Mouse (Mus musculus) frontal cortex, postnatal 36 days (tissue): ENCODE data around the gene Olfr424.

Experiments
- DNase-seq, 2 experiments: peaks; one replicate each; pipeline ENCODE4 v3.0.0; 2022; ENCODE audit warnings: low spot score in 2 of 2

Gene Olfr424

GRCm38 (mm10) chr1:174131217-174131616 lies at the start of gene Olfr424:
Gene Olfr424, plus strand, starts transcription at chr1:174131517.
- DNase-seq: no peak

DNA sequence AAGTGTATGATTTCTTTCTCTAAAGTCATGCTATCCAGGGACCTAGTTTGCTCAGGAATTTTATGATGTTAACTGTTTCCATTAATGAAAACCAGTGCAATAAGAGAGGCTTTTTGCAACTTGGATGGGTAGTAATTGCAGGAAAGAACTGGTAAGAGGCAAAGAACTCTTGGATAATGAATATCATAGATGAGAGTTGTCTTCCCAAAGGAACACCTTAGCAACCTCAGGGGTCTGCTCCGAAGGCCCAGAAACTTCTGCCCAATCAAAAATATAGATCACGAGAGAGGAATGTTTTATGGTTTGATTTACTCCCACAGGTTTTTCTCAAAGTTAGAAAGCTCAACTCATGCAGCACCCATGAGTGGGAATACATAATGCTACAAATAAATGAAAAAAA lies 47.3 kb upstream of the Olfr424 start, which contains the start of gene Olfr429:
Gene Olfr429 (plus strand): TSS at position 301 of the 400 bp plus-strand sequence.
- no peak for DNase-seq

GRCm38 (mm10) chr1:174096591-174096990 lies 34.7 kb upstream of the Olfr424 start, which contains the start of gene Olfr427:
Gene Olfr427, plus strand, starts transcription at chr1:174096891.
- DNase-seq: no peak

- no peak for DNase-seq
These were observed 27.6 kb upstream of the Olfr424 start for GRCm38 (mm10) chr1:174103735-174104134.

- DNase-seq: no peak
These were observed 10.3 kb upstream of the Olfr424 start, which contains the start of gene Olfr231 for GRCm38 (mm10) chr1:174121062-174121461. Gene Olfr231, minus strand, starts transcription at chr1:174121162.

DNA sequence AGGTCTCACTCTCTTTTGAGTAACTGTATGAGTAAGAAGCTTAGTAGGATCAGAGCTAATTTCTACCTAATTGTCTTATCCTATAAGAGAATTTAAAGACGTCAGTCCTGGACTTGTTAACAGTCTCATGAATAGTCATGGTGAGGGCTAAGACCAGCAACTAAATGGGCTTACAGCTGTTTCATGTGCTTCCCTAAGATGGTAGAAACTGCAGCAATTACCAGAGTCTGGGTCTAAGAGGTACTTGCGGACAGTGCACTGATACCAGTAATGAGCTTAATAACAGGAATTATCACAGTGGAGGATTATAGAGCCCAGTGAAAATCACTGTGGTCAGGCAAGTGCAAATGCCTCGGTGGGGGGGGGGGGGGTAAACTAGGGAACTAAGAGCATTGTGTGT lies 682 bp downstream of the Olfr424 start:
- DNase-seq: no peak

DNA sequence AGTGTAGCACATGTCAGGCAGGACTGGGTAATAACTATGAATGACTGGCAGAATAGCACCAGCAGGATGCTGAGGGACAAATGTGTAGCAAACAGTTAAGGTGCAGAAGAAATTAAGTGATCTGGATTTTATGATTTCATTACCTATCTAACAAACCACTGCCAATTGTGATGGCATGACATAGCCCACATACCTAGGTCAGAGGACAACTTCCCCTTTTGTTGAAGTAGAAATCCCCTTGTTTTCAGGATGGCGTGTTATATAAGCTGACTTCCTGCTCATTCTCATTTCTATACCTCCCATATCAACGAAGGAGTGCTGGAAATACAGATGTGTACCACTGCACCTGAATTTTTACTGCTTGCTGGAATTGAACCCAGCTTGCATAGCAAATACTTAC lies 10.1 kb downstream of the Olfr424 start:
- no peak for DNase-seq

DNA sequence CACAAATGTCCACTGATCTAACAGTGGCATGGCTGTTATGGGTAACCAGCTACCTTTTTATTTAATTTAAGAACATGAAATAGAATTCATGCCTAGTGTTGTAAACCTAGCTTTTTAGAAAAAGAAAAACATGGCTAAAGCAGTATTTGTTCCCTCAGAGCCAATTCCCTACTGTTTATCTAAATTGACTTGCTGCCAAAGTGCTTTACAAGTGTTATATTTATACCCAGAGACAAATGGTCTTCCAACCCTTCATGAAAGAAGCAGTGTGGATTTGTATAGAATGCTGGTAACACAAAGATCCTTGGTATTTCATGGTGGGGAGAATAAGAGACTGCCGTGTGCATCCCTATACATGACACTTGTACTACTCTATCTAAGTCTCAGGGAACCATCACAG lies 15.4 kb downstream of the Olfr424 start:
- no peak for DNase-seq

- no peak for DNase-seq
These were observed 18.0 kb downstream of the Olfr424 start for GRCm38 (mm10) chr1:174149289-174149688.

DNA sequence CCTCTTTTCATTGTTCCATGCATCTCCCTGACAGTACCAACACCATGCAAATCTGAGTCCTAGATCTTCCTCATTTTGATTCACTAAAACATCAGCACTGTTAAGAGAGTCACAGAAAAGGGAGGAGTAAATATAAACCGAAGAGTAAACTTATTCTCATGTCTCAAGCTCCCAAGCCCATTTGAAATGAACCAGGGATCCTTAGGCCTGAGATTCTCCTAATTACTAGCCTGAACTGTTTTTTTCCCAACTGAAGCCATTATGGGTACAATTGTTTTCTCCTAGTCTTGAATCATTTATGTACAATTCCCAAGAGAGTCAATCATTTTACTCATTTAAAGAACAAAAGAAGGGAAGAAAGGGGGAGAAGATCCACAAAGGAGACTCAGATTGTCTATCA lies 24.0 kb downstream of the Olfr424 start, which contains the start of gene Olfr420:
Gene Olfr420 (plus strand): TSS at position 301 of the 400 bp plus-strand sequence.
- no peak for DNase-seq

GRCm38 (mm10) chr1:174157622-174158021 lies 26.3 kb downstream of the Olfr424 start:
- no peak for DNase-seq

- no peak for DNase-seq
These were observed 27.2 kb downstream of the Olfr424 start for GRCm38 (mm10) chr1:174158512-174158911.

DNA sequence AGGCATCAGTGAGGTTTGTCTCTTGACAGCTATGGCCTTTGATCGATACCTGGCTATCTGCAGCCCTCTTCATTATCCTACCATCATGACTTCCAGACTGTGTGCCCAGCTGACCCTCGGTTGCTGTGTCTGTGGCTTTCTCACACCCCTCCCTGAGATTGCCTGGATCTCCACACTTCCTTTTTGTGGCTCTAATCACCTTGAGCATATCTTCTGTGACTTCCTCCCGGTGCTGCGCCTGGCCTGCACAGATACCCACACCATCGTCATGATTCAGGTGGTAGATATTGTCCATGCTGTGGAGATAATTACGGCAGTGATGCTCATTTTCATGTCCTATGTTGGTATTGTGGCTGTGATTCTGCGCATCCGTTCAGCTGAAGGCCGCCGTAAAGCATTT lies 27.8 kb downstream of the Olfr424 start:
- no peak for DNase-seq

- DNase-seq: no peak
These were observed 37.7 kb downstream of the Olfr424 start for GRCm38 (mm10) chr1:174169024-174169423.

- DNase-seq: no peak
These were observed 39.6 kb downstream of the Olfr424 start for GRCm38 (mm10) chr1:174170706-174171501.

DNA sequence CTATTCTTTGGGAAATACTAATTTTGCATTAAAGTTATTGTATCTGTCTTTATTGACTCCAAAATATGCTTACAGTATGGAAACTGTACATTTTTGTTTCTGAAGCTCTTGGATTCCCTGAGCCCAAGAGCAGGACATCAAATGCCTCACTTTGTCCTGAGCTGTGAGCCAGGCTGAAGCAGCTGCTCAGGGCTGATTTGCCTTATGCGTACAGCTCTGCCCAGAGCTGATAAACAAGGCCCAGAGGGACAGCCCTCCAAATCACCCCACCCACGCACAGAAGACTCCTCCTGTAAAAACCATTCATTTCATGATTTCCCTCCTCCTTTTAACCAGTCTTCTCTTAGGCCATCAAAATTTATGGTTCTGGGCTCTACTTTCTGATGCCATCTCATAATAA lies 40.2 kb downstream of the Olfr424 start:
- no peak for DNase-seq

GRCm38 (mm10) chr1:174172605-174173004 lies 41.3 kb downstream of the Olfr424 start, which contains the start of gene Spta1:
Gene Spta1, plus strand, starts transcription at chr1:174172776.
- DNase-seq: no peak
